Mouse (Mus musculus) gastrocnemius, postnatal 25 days (tissue): ENCODE data around the gene Grhpr. TPM values are rescaled to one million over a fixed set of nuclear protein-coding genes. Genes with fewer than 3 reads are reported as not detected.
"Not testable (repeated sequence)": the region's sequence is repeated elsewhere in the genome, so short reads cannot be mapped to it uniquely, and the experiment has no call there.

ENCODE experiments used
- DNase-seq: peaks from one replicate; pipeline ENCODE4 v3.0.0; 2022
- total RNA-seq, 2 experiments: library from RNA; stranded (reverse); gene quantifications; 1 replicate in 1 of 2; 2 replicates in 1 of 2; pipeline ENCODE4 v1.2.3; 2021

Grhpr gene
- total RNA-seq, 2 experiments from 2014 or later = 22.5 to 25.6 TPM

DNA sequence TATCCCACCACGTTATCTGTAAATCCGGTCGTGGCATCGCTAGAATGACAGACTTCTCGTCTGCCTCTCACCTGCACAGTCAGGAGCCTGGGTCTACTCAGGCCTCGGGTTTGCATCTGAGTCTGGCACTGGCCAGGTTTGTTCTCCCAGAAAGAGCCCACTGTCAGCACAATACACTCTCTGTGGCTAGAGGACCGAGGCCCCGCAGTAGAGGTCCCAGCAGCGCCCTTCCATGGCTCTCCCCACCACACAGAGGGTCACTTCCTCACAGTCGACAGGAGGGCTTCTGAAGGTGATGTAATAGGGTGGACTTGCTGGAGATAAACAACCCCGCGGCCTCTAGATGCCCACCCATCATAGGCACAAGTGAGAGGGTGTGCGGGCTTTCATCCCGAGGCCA lies 7.3 kb upstream of the Grhpr start:
- no peak for DNase-seq

DNA sequence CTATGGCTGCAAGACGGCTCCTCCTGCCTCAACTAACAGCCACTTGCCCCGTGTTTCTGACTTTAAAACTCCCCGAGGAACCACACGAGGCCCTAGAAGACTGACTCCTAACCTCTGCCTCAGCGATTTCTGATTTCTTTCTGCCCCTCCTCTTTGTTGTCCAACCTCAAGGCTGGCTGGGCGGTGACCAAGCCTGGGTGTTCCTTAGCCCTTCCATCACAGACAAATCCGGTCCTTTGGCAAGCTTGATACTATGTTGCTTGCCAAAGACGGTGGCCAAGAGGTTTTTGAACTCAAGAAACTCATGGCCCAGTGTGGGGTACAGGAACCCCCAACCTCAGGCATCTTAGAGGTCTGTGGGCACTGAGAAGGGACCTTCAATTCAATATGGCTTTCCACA lies 6.9 kb upstream of the Grhpr start:
- DNase-seq = no peak

DNA sequence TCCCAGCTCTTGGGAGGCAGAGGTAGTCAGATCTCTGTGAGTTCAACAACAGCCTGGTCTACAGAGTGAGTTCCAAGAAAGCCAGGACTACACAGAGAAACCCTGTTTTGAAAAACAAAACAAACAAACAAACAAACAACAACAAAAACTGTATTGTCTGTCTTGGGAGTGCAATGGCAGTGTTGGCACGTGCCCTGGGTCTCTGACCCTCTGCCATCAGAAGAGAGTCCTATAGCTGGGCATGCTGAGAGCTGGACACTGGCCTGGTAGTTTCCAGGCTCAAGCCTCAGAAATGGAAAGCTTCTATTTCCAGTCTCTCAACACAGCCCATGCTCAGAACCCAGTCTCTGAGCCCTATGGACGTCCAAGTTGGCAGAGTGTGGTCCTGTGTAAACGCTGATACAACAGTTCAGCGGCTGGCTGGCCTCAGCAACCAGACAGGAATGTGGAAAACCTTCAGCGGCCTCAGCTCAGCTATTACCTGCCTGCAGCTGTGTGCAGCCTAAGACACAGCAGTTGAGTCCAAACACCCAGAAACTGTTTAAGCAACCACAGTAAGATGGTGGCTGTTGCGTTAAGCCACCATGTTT lies 5.1 kb upstream of the Grhpr start:
- DNase-seq = no peak

DNA sequence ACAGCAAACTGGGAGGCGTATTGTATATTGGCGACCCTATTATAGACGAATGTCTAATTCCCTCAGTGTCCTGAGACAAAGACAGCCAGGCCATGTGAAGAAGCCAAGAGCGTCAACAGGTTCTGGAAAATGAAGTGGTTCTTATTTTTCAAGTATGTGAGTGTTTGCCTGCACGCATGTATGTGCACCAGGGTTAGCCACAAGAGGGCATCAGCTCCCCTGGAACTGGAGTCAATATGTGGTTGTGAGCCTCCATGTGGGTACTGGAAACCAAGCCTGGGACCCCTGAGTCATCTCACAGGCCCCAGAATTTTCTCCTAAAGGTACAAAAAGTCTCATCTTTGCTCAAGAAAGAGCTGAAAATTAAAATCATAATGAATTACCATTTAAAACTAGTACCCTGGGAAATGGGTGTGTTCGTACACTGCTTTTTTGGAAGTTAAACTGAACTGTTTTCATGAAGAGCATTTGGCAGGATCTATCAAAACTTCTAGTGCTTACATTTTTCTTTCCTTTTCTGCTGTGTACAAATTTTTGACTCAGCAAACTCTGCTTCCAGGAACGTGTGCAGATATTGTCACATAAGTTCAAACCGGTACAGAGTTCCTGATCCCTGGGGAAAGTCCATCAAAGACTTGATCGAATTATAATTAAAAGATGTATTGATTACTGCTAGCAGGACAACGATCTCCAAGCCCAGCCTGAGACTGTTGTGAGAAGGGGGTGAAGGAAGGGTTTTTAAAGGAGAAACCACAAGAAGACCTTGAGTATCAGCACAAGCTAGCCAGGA lies 4.1 kb upstream of the Grhpr start:
- DNase-seq = no peak

DNA sequence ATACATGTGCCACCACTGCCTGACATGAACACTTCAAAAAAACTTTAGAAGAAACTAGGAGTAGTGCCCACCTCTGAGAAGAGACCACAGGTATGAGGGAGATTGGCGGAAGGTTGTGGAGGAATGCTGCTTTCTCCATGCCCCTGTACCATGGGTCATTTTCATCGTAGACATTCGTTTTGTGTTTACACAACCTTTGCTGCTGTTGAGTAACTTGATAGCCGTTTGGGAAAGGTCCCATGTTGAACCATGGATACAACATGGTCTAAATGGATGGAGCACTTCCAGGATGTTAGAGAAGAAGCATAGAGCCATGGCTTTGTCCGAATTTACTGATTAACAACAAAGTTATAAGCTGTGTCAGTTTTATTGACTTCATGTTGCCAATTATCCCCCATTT lies 3.0 kb upstream of the Grhpr start:
- DNase-seq = no peak

DNA sequence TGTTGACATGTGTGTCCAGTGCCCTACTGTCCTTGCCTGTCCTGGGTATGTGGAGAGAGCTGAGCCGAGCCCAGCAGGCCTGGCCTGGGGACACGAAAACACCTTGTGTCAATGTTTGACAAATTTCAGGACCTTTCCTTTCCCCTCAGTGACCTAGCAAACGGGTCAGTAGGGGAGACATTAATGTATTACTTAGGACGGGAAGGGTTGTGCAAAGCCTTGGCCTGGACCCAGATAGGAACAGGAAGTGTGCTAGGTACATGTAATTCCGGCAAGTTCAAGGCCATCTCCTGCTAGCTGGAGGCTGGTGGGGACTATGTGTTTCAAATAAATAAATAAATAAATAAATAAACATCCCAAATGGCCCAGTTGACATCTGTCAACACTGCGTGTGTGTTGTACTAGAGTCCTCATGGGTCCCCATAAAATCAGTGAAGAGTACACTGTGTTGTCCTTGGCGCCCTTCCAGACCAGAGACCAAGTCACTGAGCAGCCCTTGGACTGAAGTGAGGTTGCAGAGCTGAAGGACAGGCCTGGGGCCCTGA lies 1.3 kb upstream of the Grhpr start:
- DNase-seq = no peak

DNA sequence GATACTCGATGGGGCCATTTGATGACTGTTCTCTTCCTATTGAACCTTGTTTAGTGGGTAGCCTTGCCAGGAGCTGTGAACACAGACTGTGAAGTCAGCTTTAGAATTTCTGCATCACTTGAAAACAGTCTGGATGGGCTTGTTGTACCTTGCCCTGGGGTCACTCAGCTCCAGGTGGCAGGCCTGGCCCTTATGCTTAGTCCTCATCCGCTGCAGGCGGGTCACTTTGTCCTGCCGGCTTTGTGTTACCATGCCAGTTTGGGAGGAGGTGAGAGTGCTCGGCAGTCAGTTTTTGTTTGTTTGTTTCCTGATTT lies 736 bp downstream of the Grhpr start:
- DNase-seq = no peak

DNA sequence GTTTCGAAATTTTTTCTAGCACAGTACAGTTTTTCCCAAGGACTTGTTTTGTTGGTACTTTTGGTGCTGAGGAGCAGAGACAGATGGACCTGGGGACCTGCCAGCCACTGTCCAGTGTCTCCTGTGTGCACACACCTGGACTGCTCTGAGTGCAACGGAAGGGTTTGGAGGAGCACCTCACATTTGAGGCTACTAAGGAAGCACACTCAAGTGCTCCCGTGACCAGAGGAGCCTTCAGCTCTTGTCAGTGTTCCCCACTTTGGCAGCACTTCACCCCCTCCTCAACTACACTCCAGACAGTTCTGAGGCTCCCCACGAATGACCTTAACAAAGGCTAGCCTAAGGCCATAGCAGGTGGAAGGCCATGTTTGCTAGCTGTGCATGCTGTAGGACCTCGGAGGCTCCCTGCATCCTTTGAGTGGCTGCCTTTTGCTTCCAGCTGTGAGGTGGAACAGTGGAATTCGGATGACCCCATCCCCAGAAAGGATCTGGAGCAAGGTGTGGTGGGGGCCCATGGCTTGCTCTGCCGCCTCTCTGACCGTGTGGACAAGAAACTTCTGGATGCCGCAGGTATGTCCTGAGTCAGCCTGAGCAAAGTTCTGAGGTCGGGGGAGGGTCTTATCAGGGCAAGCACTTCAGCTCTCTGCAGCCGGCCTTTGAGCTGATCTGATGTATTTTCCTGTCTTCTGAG lies 1.4 kb downstream of the Grhpr start:
- DNase-seq = no peak

DNA sequence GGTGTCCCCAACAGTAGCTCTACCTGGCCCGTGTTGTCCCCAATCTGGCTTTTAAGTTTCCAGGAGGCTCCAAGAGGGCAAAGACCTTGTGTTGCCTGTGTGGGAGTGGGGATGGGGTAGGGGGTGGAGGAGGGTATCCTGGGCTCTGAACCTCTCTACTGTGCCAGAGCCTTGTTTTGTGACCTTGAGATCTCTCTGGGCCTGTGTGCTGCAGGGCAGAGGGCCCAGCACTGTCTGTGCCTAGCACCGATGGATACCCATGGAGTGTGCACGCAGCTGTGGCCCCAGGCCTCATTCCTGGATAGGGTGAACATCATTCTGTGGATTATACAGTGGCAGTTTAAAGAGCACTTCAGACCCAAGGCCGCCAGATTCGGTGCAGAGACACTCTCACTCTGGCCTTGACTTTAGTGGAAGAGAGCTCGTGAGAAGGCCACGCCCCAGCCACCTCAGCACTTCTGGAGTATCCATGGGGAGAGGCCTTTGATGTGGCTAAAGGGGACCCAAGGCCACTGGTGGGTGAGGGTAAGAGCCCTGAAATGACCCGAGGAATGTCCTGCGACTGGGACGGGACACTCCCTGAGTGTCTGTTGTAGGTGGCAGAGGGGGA lies 2.0 kb downstream of the Grhpr start:
- no peak for DNase-seq

DNA sequence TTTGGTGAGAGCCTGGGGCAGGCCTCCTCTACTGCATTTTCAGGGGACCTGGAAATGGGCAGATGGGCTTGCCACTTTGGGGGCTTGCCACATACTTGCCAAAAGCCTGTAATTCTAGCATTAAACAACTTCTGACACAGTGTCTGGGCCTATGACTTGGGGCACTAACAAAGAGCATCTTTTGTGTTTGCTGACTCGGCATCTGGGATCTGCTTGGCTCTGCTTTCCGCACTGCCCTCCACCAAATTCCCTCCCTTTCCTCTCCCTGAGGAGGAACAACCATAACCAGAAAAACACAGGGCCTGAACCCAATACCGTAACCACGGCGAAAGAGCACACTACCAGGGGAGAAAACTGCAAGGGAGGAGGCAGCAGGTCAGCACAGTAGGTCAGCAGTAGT lies 9.4 kb downstream of the Grhpr start:
- no peak for DNase-seq

DNA sequence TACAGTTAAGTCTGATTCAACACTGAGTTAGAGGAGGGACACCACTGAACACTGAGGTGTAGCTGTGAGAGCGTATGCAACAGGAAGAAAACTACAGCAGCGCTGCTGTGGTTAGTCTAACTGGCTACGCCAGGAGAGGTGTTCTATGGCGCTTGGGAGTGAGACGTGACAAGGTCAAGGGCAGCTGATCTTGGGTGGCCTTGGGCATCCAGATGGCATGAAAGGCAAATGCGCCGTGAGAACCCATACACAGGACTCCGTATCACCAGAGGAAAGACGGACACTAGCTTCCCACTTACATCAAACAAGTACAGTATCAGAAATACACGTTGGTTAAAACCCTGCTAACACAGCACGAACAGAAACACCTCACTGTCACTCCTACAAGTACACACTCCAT lies 11.1 kb downstream of the Grhpr start:
- not testable (repeated sequence) for DNase-seq

DNA sequence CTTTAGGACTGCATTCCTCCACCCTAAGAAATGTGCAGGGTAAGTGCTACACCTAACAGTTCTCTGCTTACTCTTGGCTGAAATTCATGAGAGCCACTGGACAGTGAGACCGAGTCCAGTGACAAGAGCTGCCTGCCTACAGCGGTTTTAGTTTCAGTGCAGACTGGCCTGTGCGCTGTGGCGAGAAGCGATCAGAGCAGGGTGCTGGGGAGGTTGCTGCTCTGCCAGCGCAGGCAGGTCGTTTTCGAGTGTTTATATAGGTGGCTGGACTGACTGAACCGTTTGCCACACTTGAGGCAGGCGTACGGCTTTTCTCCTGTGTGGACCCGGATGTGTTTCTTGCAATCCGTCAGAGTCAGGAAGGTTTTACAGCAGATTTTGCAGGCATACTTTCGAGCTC lies 12.0 kb downstream of the Grhpr start:
- DNase-seq = not testable (repeated sequence)

DNA sequence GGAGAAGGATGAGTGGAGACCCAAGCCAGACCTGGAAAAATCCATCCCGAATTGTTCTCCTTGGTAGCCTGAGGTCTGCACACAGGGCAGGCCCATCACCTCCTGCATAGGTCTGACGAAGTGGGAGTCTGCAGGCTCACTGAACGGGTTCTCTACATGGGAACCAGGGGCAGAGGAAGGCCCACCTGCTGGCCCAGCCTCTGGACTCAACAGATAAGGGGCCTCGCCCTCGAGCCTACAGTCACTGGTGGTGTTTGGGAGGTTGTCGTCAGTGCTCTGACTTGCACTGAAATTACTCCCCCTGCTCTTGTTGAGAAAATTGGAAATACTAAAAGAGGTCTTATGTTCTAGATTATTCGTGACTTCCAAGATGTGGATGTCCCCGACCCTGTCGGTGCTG lies 12.7 kb downstream of the Grhpr start:
- DNase-seq = no peak

DNA sequence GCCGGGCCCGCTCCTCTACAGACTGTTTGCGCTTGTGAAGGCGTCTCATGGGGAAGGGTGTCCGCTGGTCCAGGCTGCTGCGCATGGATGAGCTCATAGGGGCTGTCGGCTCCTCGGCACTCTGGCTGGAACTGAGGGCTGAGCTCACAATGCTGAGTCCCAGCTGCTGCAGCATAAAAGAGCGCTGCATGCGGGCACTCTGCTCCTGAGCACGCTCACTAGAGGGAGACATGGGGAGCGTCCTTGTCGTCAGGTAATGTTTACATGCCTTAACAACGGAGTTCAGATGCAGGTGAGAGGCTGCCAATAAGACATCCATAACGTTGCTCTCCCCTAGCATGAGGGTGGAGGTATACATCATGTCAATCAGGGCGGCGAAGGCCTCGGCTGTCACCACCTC lies 13.6 kb downstream of the Grhpr start:
- DNase-seq = no peak

DNA sequence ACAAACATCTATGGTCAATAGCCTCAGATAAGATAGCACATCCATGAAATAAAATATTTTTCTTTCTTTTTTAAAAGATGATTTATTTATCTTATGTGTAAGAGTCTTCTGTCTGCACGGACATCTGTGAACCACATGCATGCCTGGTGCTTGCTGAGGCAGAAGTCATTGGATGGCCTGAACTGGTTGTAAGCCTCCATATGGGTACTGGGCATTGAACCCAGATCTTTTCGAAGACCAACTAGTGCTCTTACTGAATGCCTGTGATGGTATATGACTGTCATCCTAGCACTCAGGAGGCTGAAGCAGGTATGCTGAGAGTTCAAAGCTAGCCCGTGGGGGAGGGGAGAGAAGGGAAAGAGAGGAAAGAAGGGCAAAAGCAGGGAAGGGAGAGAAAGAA lies 16.9 kb downstream of the Grhpr start:
- DNase-seq = no peak

DNA sequence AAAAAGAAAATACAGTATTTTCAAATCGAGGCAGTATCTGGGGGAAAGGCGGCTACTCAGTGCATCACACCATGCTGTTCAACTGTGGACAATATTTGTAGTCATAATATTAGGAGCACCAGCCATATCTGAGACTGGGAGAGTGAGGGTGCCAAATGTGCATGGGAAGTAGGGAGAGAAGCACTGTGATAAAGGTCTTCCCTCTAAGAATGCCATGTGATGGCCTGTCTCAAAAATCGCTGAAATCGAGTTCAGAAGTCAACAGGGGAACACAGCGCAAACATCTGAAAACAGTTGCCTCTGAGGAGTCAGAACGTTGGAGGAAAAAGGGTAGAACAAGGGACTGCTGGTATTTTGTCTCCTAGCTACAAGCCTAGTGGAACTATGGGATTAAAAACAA lies 18.8 kb downstream of the Grhpr start:
- DNase-seq = no peak

DNA sequence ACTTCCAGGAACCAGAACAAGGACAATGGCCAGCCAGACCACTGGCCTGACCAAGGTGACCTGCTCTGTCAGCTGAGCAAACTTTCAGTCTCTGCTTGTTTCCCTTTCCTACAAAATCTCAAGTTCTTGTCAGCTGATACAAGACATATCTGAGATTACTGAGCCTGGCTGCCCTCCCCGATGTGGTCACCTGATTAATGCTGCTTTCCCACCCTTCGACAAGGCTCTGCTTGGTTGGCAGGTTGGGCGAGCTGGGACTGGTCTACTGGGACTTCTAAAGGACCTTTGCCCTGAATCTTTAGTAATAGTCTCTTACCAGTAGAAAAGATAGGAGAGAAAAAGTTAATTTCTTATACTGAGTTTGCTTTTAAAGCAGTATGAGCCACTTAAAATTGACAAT lies 24.3 kb downstream of the Grhpr start:
- DNase-seq = no peak

DNA sequence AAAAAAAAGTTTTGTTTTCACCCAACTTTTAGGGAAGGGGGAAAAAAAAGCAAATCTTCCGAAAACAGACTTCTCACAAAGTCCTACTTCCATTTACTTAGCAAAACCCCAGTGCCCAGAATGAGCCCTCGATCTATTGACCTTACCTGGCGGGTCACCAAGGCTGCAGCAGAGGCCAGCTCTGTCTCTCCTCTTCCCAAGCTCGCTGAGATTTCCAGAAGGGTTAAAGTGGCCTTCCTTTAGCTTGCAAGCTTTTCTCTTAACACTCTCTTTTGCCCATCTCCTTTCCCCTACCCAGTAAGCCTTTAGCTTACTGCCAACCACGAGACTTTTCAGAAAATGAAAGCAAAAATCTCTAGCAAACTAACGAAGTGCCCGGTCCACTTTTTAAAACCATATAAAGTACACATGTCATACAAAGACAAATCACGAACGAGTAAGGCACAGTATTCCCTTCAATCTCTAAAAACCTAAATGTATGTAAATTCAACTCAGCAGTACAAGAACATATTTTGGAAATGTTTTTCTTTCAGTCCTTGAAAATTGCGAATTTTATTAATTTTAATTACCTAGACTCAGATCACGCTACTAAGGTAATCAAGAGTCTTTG lies 29.7 kb downstream of the Grhpr start:
- no peak for DNase-seq

DNA sequence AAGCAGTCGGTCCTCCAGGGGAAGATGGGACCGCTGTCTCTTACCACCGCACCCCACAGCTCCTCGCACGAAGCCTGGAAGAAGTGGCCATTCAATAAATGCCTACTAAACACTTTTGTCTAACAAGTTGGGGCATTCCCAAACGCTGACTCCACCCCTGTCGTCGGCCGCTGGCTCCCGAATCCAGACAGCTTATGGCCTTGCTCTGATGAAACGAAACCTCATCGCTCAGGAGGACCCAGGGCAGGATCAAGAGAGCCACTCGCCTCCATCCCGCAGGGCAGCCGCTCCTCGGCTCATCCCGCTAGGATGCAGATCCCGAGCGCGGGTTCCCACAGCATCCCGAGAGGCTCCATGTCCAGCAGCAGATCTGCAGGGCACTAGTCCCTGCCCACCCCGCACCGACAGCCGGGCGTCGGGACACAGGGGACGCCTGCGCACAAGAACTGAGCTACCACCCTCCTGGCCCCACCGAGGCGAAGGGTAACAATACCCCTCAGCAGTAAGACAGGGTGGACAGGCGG lies 30.4 kb downstream of the Grhpr start:
- DNase-seq = no peak

DNA sequence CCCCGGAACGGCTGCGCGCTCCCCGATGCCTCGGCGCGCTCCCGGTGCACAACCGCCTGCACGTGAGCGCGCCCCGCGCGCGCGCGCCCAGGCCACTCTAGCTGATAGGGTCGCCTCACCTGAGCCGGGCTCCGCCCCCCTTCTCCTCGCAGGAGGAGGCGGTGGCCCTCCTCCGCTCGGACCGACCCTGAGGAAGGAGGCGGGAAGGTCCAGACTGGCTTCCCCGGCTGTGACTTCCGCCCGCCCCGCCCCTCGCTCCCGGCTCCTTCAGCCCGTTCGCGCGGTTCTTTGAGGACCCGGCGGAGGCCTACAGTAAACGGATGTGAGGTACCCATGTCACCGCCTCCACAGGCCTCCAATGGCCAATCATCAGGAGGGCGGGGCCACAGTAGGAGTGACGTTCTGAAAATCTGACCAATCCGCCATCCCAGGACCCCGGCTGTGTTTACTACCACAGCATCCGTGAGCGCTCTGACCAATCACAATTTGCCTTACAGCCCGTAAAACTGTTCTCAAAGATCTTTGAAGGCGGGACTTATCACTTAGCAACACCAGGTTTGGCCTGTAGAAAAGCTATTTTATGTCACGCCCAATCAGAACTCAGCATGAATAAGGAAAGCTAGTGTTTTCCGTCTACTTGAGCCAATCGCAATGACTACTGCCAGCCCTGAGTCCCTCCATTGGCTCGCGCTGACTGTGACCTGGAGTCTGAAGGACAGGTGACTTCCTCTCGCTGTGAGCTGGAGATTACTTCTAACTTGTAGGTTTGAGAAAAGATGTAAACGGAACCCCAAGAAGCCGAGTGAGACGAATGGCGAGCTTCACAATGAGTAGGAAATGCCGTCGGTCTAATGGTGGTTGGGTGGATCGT lies 31.1 kb downstream of the Grhpr start, which contains the start of gene Zbtb5:
Gene Zbtb5 (minus strand): TSS at position 308 of the 871 bp plus-strand sequence.
- DNase-seq = peak; percentile 100

DNA sequence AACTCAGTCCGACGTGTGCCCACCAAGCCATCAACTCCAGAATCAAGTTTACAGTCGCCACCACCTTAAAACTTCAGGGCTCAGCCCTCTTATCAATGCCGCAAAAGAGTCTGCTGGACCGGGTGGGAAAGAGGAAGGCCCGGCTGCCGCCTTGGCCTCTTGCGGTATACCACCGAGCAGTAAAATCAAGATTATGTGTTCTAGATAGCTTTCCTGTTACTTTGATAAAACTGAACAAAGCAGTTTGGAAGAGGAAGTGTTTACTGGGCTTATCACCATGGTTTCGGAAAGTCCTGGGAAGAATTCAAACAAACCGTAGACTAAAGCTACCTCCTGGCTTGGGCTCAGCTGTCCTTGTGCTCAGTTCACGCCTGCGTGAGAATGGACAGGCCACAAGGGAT lies 31.8 kb downstream of the Grhpr start:
- no peak for DNase-seq
